Mouse (Mus musculus) retina, postnatal 1 day (tissue): ENCODE data around the gene Cdh23.
"Not testable (repeated sequence)": the region's sequence is repeated elsewhere in the genome, so short reads cannot be mapped to it uniquely, and the experiment has no call there.

Experiments
- DNase-seq: peaks from one replicate; pipeline ENCODE4 v3.0.0-alpha.2; 2012

Gene Cdh23

DNA sequence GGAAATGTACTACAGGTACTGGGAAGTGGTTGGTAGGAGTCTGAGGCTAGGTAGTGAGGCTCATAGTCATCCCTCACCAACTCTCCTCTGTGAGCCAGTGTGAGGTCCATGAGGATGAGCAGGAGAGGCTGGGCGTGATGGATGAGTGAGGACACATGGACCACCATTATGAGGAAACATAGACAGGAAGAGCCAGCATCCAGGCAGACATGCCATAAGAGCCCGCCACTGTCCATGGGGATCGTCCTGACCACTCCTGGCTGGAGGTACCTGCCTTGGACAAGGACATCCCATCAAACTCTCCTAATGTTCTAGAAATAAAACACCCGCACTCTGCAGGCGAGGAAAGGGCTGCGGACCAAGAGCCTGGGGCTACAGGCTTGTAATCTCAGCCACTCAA lies at the start of gene Cdh23:
Cdh23 (minus strand) TSS at position 101 of the 400 bp plus-strand sequence.
- DNase-seq, result no peak

DNA sequence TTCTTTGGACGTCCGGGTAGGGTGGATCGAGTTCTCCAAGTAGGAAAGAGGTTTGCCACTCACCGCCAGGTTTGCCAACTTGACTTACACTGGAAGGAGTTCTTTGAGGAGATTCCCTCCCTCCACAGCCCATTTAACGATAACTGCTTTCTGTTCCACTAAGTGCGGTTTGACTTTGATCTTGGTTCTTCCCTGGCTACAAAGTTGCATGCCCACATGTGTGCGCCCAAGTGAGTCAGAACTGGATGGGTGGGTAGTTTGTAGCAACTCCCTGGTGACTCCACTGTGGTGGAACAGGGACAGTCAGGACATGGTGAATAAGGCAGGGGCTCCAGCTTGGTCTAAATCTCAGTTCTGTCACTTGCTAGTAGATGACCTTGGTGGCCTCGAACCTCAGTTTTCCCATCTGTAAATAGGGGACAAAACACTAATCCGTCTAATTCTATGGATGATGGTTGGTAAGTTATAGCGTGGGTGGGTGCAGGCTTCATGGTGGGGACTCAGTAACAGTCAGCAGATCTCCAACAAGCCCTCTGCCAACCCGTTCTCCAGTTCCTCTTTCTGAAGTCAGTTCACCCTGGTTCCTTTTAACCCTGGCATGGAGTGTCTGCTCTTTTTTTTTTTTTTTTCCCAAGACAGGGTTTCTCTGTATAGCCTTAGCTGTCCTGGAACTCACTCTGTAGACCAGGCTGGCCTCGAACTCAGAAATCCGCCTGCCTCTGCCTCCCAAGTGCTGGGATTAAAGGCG lies 48.4 kb upstream of the Cdh23 start:
- DNase-seq, result no peak

DNA sequence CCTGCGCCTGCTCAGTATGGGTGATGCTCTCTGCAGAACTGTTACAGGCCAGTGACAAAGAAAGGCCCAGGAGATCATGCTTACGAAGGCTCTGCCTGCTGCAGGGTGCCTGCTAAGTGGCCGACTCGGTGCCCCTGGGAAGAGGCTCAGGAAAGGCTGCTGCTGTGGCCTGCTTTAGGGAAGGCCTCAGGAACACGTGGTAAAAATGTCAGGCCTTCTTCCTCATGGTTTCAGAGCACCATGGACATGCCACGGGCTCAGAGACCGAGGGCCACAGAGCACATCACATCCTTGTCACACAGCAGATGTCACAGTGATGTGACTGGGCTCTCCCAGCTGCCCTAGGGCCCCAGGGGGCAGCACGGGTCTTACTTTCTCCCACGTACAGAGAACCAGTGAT lies 47.4 kb upstream of the Cdh23 start:
- DNase-seq, result peak; percentile 16

DNA sequence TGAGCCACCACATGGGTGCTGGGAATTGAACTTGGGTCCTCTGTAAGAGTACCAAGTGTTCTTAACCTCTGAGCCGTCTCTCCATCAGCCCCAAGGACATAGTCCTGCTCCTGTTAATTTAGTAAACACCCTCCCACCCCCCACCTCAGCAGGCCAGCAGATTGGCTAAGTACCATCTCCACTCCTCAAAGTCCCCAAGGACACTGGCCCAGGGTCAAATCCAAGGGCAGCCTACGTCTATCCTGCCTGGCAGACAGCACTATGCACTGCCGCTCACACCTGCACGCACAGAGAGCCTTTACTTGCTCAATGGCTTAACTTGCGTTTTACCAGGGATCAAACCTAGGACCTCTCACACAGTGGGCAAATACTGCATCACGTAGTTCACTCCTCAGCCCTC lies 46.7 kb upstream of the Cdh23 start:
- DNase-seq, result no peak

DNA sequence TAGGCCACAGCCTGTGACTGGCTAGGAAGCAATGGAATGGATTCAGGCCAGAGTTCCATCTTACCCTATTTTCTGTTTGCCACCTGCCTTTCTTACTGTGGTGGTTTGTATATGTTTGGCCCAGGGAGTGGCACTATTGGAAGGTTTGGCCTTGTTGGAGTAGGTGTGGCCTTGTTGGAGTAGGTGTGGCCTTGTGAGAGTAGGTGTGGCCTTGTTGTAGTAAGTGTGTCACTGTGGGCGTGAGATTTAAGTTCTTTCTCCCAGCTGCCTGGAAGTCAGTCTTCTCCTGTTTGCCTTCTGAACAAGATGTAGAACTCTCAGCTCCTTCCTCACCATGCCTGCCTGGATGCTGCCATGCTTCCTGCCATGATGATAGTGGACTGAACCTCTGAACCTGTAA lies 46.0 kb upstream of the Cdh23 start:
- DNase-seq, result not testable (repeated sequence)

DNA sequence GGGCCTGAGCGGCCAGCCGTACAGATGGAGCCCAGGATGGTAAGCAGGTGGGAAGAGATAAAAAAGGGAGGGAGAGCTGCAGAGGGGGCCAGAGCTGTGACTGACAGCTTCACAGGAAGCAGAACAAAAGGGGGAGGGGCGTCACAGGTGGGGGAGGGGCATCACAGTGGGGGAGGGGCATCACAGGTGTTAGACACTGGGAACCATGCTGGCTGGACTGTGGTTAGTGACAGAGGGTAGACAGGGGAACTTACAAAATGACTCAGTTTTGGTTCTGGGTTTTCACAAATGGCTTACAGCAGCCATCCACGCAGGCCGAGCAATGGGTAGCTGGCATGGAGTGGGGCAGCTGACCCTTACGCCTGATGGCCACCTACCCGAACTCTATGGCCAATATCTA lies 45.1 kb upstream of the Cdh23 start:
- DNase-seq, result no peak

DNA sequence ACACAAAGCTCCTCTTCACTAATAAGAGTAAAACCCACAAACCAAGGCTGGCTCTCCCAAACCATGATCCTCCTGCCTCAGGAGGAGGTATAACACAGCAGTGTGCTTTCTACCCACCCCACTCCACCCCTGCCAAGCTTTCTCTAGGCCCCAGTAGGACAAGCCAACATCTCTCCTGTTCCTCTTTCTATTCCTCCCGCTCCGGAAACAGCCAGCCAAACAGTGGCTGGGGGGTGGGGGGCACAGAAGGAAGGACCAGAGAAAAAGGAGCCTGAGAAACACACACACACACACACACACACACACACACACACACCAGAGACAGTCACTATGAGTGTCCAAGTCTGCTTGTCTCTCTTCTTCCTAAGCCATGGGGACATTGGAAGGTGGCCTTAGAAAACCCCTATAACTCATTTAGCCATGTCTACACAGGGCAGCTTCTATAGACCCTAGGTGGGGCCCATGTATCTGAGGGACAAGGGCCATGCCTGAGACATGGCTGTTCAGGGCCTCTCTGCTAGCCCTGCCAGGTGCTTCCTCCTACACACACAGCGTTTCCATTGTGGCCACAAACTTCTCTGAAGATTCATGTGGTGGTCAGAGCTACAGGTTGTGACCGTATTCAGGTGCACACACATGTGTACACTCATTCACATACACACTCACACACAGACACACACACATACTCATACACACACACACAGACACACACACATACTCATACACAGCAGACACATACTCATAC lies 43.5 kb upstream of the Cdh23 start:
- DNase-seq, result no peak

DNA sequence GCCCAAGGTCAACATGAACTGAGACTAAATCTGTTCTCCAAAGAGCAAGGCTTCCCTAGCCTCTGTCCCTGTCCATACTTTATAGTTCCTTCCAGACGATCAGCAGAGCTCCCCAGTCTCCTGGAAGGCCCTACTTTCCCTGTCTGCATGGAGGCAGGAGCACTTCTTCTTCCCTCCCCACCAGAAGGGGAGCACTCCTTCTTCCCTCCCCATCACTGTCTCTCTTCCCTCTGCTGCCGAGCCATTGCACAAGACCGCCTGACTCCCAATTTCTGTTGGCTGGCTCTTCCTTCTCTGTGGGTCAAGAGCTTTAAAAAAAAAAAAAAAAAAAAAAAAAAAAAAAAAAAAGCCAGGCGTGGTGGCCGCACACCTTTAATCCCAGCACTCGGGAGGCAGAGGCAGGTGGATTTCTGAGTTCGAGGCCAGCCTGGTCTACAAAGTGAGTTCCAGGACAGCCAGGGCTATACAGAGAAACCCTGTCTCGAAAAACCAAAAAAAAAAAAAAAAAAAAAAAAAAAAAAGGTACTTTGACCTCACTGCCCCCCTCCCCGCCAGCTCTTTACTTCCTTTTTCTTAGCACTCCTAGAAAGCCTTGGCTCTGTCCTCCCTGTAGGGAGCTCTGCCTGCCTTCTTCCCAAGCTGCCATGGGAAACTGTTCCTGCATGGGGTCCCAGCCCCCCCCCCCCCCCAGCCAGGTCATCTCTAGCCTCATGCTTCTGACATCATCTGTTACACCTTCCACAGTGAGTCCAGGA lies 41.8 kb upstream of the Cdh23 start:
- DNase-seq, result no peak

DNA sequence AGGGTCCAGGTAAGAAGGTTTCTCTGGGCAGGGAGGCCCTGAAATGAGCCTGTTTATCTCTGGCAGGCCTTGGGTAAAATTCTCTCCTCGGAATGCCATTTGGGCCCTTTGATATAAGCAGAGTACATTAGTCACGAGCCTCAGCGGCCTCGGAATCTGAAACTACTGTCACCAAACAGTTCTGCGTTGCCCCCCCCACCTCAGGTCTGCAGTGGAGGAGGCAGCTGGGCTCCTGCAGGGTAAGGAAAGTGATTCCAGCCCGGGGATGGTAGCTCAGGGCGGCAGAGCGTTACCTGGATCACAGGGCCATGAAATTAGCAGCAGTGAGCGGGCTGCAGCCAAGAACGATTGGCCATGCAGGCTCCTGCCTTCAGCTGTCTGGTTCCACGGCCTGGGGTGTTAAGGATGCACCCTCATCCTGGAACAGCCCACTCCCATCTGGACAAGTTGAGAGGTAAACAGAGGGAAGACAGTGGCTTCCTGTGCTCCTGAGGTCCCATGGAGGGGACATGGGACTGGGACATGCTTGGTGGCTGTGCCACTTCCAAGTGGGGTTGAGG lies 41.0 kb upstream of the Cdh23 start:
- DNase-seq, result no peak

DNA sequence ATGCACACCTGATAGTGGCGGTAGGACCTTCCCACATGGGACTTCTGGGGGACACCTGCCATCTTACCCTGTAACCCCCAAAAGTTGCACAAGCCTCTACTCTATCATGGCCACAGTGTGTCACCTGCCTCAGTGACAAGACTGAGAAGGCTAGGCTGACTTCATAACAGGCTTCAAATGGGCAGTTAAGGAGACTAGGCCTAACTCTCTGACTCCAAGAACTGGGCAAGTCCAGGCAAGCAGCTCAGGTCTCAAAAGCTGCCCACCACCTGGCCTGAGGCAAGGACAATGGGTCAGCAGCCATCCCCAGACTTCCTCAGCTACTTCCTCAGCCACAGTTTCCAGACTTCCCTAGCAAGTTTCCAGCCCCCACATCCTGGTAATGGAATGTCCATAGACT lies 39.4 kb upstream of the Cdh23 start:
- DNase-seq, result no peak

DNA sequence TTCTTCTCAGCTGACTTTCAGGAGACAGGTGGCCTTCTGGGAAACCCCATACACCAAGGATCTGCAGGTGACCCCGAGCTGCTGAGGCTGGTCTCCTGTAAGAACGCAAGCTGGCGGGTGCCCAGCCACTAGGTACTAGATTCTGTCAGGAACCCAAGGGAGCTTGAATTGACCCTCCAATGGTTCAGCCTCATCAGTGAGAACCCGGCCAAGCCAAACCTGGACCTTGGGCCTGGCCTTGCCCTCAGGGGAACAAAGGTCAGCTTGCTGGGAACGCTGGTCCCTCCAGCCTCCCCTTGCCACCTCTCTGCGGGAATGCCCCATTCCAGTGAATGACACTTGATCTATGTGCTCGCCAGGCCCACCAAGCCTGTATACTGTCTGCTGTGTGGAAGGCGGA lies 37.2 kb upstream of the Cdh23 start:
- no peak for DNase-seq

DNA sequence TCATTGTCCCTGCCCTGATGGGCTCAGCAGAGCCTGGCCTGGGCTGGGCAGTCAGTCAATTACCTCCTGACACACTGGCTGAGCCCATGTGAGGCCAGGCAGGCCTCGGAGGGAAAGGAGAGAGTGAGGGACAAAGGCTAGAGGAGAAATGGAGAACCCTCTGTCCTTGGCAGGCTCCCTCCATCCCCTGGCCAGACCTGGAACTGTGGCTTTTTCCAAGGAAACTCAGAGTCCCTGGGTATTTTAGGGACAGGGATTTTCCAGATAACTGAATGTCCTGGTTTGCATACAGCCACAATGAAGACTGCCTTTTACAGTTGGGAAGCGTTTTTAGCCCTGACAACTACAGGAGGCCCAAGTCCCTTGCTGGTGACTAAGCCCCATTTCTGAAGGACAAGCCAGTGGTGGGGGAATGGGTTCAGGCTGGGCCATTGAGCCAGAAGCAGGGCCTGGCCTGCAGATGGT lies 36.1 kb upstream of the Cdh23 start:
- DNase-seq, result no peak

DNA sequence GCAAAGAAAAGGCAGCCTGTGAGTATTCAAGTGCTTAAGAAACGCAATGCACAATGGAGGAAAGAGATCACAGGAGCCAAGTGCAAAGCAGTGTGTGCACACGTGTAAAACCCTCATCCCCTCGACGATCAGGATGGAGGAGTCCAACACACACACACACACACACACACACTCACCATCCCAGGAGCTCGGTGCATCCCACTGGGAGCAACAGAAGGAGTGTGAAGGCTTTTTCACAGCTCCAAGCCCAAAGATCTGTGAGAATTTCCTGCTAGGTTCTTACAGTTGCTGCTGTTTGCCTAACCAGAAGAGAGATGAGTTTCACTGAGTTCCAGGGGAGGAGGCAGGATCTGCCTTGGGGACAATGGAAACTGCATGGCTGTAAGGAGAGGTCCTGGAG lies 35.5 kb upstream of the Cdh23 start:
- DNase-seq, result no peak

DNA sequence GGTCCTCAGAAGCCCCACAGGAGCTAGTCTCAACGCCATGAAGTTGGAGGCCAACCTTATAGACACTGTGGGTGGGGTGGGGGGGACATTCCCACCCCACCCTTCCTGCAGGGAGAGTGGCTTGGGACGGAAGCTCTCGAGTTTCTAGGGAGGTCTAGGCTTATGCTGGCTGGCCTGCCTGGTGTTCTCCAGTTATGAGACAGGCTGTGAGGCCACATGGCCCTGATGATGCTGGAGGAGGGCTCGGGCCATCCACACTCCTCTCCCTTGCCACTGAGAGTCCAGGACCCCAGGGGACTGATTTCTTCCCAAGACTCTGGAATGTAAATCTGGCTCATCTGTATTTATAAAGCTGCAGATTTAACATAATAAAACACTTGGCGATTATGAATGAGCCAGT lies 31.0 kb upstream of the Cdh23 start:
- DNase-seq, result no peak

DNA sequence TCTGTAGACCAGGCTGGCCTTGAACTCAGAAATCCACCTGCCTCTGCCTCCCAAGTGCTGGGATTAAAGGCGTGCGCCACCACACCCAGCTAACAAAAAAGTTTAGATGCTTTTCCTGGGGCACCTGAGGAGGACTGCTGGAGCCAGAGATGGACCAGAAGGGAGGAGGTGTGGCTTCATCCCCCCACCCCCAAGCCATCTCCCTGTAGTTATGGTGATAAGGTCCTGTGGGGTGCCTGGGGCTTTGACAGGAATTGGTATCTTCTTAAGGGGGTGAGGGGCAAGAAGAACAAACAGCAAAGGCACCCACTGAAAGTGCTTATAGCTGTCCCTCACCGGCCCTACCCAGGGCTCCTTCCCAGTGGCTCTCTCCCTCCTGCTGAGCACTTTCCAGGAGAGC lies 30.6 kb upstream of the Cdh23 start:
- no peak for DNase-seq

DNA sequence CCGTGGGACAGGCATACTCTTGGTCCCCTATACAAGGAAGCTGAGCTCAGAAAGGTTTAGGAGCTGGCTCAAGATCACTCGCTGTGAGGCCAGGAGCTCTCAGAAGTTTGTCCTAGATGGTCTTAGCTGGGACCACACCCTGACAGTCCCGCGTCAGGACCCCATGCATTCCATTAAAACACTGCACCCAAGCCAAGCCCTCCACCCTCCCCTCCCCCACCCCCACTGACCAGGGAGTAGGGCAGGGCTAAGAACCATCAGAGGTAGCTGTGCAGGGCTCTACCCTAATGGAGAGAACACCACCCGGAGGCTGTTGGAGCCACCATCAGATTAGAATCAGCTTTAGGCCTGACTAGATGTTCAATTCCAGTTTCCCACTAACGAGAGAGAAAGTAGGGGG lies 28.2 kb upstream of the Cdh23 start:
- no peak for DNase-seq

DNA sequence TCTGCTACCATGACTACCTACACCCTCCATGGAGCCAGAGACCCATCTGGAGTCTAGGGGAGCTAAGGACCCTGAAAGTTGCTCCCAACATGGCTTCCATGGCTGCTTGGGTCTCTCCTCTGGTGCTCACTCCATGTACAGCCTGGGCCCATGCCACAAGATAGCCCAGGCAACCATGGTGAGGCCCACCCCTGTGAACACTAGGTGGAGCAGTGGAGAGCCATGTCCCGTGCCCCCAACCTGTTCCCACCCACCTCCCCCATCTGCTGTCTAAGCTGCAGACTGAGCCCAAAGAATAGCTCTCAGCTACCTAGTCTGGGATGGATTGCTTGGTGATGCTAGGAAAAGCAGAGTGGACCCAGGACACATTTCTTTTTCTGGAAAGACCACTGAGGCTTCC lies 27.1 kb upstream of the Cdh23 start:
- no peak for DNase-seq

DNA sequence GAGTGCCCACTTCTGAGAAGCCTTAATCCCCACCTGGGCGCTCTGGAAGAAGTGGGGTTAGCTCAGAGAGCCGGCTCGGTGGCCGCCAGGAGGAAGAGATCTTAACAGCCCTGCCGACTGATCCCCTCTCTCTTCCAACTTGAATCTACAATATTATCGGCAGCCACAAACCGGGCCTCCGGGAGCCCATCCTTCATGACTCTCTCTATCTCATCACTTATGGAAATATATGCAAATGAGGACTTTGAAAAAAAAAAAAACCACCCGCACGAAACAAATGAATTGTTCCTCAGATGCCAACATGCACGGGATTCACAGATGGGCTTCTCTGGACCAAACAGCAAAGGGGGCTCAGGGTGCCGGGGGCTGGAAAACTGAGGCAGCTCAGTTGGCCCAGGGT lies 25.4 kb upstream of the Cdh23 start:
- DNase-seq, result no peak

DNA sequence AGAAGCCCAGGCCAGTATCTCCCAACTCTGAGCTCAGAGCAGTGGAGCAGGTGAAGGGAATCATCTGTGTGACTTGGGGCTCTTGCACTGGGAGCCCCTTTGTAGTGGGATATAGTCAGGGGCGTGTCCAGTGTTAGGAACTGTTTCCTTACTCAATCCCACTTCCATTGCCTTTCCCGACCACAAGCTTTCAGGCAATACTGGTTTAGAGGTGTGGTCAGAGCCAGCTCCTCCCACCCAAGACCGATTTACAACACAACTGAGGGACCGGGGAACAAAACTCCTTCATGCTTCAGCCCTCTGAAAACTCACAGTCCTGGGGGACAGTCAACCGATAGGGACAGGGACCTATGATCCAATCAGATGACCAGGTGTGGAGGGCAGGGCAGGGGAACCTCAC lies 24.2 kb upstream of the Cdh23 start:
- no peak for DNase-seq

DNA sequence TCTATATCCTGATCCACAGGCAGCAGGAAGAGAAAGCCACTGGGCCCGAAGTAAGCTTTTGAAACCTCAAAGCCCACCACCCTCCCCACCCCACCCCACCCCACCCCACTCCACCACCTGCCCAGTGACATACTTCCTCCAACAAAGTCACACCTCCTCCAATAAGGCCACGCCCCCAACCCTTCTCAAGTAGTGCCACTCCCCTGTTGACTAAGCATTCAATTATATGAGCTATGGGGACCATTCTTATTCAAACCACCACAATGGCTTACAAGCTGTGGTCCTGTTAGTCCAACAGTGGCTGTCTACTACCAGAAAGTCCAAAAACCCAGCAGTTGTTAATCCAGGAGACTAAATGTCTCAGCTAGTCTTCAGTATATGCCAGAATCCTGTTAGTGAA lies 22.2 kb upstream of the Cdh23 start:
- DNase-seq, result no peak

DNA sequence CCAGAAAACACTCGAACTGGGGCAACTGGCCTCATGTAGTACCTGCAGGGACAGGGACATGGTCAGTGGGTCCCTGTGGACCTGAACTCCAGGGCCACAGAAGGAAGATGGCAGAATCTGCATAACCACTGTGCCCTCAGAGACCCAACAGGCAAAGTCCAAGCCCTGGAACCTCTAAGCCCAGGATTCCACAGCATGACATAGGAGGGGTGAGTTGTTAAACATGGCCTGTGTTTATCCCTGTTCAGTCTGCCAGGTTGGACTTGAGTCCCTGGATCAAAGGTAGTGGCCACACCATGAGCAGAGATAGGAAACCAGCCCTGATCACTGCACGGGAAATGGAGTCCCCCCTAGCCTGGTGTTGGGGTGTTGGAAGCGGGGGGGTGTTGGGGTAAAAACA lies 20.2 kb upstream of the Cdh23 start:
- DNase-seq, result no peak

DNA sequence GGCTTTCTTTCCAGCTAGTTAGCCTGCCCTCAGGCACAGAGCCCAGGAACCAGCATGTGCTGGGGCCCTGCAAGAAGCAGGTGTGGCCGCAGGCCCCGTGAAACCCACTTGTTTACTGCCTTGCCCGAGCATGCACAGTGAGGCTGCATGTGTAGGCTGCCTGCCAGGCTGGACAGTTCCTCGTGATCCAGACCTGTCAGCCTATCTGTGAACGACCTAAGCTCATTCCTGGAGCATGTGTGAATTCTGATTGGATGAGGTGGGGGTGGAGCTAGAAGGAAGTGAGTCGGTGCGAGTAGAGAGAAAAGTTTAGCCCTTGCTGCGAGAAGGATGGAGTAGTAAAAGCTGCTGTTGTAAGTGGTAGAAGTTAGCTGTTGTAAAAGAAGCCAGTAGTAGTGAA lies 16.0 kb upstream of the Cdh23 start:
- not testable (repeated sequence) for DNase-seq

DNA sequence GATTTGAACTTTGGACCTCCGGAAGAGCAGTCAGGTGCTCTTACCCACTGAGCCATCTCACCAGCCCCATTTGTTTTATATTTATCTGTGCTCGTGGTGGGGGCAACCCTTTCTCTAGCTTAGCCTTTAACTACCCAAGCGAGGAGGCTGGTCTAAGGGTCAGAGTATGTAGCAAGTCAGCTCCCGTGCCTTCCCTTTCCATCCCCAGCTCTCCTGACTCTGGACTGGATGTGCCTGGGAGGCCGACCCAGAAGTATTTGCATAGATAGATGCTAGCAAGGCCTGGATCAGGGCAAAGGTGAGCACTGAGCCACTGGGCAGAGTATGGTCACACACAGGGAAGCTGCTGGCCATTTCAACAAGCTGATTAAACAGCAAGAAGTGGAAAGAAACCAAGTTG lies 12.5 kb upstream of the Cdh23 start:
- no peak for DNase-seq

DNA sequence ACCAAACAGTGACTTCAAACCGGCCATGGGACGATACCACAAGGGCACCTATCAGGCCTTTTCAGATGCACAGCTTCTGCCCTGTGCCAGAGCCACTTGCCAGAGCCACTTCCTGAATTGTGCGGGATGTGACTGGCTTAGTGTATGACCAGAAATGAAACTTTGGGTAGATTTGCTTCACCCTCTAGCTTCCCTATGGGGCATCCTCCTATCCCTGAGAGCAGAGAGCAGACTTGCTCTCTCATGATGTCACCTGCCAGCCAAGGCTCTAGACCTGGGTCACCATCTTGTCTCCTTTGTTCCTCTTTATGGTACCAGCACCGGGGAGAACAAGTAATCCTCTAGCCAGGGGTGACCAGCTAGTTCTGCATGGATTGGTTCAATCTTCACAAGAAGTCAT lies 10.0 kb upstream of the Cdh23 start:
- no peak for DNase-seq
